ENCODE assay signal across 8 mouse cellular contexts in genomic region chr12:111738754-111739153, GRCm38 (mm10). TPM values are rescaled to one million over a fixed set of nuclear protein-coding genes. Genes with fewer than 3 reads are reported as not detected.
A peak's percentile ranks its signal among the peaks of the same experiment; 100 is the strongest.
DNase-seq lines count a peak whose midpoint lies in the region; ATAC-seq and TF ChIP-seq lines count a peak whose summit lies in the region.
"Had no signal": no experiment of that assay in that cellular context is flagged by ENCODE, and none has a peak within 500 bp of the region (broad histone marks: within the 10 kb centered on the region; RNA-seq: fewer than 3 reads in every experiment).

No protein-coding gene starts in this region.

- no peak overlapping the region for H3K4me3 ChIP-seq in midbrain, embryonic 11.5 days (ENCODE audit: low read depth, low read length)
- H3K4me3 ChIP-seq in midbrain, embryonic 15.5 days, result no peak overlapping the region
- no peak overlapping the region for H3K4me3 ChIP-seq in lung, postnatal 0 days (ENCODE audit: low read depth, low read length)
- H3K4me3 ChIP-seq: limb, embryonic 13.5 days had no signal

- no peak overlapping the region for H3K9ac ChIP-seq in midbrain, embryonic 11.5 days (ENCODE audit: low read length)
- no peak overlapping the region for H3K9ac ChIP-seq in midbrain, embryonic 15.5 days
- no peak overlapping the region for H3K9ac ChIP-seq in lung, postnatal 0 days (replicated peaks; ENCODE audit: low read depth)
- H3K9ac ChIP-seq: limb, embryonic 13.5 days had no signal

- no peaks in the 10 kb centered on the region; the same call in 1 of the 2 replicates for H3K36me3 ChIP-seq in midbrain, embryonic 11.5 days (ENCODE audit: control insufficient read depth, insufficient read depth, low read length)
- no peaks in the 10 kb centered on the region for H3K36me3 ChIP-seq in midbrain, embryonic 15.5 days (replicated peaks)
- no peaks in the 10 kb centered on the region for H3K36me3 ChIP-seq in lung, postnatal 0 days (ENCODE audit: insufficient read depth, low read length)
- H3K36me3 ChIP-seq in splenic B cell, adult 2 months (ENCODE audit: control insufficient read depth, insufficient read depth, low read length, poor library complexity, severe bottlenecking), result no peaks in the 10 kb centered on the region; the same call in 1 of the 2 replicates

- TF ChIP-seq CTCF in lung, postnatal 0 days (IDR thresholded peaks at IDR 0.05), result peak; percentile 79

- H3K27me3 ChIP-seq in midbrain, embryonic 11.5 days (ENCODE audit: control insufficient read depth, insufficient read depth, low read length), result no peaks in the 10 kb centered on the region
- no peaks in the 10 kb centered on the region for H3K27me3 ChIP-seq in midbrain, embryonic 15.5 days (replicated peaks)
- H3K27me3 ChIP-seq in lung, postnatal 0 days (replicated peaks; ENCODE audit: insufficient read depth, low read length), result no peaks in the 10 kb centered on the region
- no peaks in the 10 kb centered on the region for H3K27me3 ChIP-seq in splenic B cell, adult 2 months (ENCODE audit: control insufficient read depth, insufficient read depth, low read length, poor library complexity, severe bottlenecking)
- H3K27me3 ChIP-seq: limb, embryonic 13.5 days had no signal

- ATAC-seq in midbrain, embryonic 11.5 days (ENCODE audit: low FRiP score), result no peak
- ATAC-seq in midbrain, embryonic 15.5 days (replicated peaks), result no peak
- peak; percentile 58; the same call in 1 of the 2 replicates for ATAC-seq in common myeloid progenitor, adult 5-6 weeks (replicated peaks; ENCODE audit: low read depth, poor library complexity, severe bottlenecking)
- ATAC-seq in lung, postnatal 0 days, result peak; percentile 36

- 9% methylated on average over 3 of the region's 3 CpGs for WGBS in midbrain, embryonic 11.5 days
- 12% methylated on average over 3 of the region's 3 CpGs for WGBS in midbrain, embryonic 15.5 days
- 22% methylated on average over 3 of the region's 3 CpGs for WGBS in lung, postnatal 0 days

- H3K27ac ChIP-seq in midbrain, embryonic 11.5 days (ENCODE audit: low read depth, low read length), result no peak overlapping the region
- no peak overlapping the region for H3K27ac ChIP-seq in midbrain, embryonic 15.5 days
- H3K27ac ChIP-seq in lung, postnatal 0 days (ENCODE audit: low read length), result no peak overlapping the region
- H3K27ac ChIP-seq: limb, embryonic 13.5 days had no signal

- H3K9me3 ChIP-seq in midbrain, embryonic 11.5 days (ENCODE audit: control insufficient read depth, low read length), result no peaks in the 10 kb centered on the region
- no peaks in the 10 kb centered on the region for H3K9me3 ChIP-seq in midbrain, embryonic 15.5 days
- H3K9me3 ChIP-seq in lung, postnatal 0 days (ENCODE audit: low read length), result no peaks in the 10 kb centered on the region
- H3K9me3 ChIP-seq: limb, embryonic 13.5 days had no signal

- peak; percentile 89 for DNase-seq in midbrain, embryonic 11.5 days (ENCODE audit: low spot score, missing footprints)
- peak; percentile 59 for DNase-seq in adipocyte (ENCODE audit: low spot score)
- DNase-seq in kidney, adult 8-10 months, result peak; percentile 47 to 82
- DNase-seq in lung, postnatal 0 days (ENCODE audit: low spot score), result peak; percentile 75
- DNase-seq in splenic B cell, adult 2 months (ENCODE audit: low read depth, low spot score), result peak; percentile 79

- no peak for TF ChIP-seq EP300 in lung, postnatal 0 days (IDR thresholded peaks at IDR 0.05)

- no peaks in the 10 kb centered on the region for H3K4me1 ChIP-seq in midbrain, embryonic 11.5 days (ENCODE audit: control insufficient read depth, insufficient read depth, low read length)
- no peaks in the 10 kb centered on the region for H3K4me1 ChIP-seq in midbrain, embryonic 15.5 days
- H3K4me1 ChIP-seq in lung, postnatal 0 days (ENCODE audit: insufficient read depth, low read depth, low read length), result no peaks in the 10 kb centered on the region
- H3K4me1 ChIP-seq: limb, embryonic 13.5 days had no signal

- no peak overlapping the region for H3K4me2 ChIP-seq in midbrain, embryonic 11.5 days
- no peak overlapping the region for H3K4me2 ChIP-seq in midbrain, embryonic 15.5 days
- H3K4me2 ChIP-seq in lung, postnatal 0 days (replicated peaks; ENCODE audit: low read depth, low read length), result no peak overlapping the region
- H3K4me2 ChIP-seq: limb, embryonic 13.5 days had no signal

RNA-seq across cellular contexts. Expression of gene Klc1, which starts 19.9 kb away (rescaled TPM):
- 282 and 288 TPM in 2 replicates for polyA plus RNA-seq in midbrain, embryonic 11.5 days (2014; fragmentation: Nextera tagmentation; extraction: Ambion mirVana)
- polyA plus RNA-seq in midbrain, embryonic 15.5 days (2015; fragmentation: Nextera tagmentation; extraction: Ambion mirVana), result 661 and 666 TPM in 2 replicates
- 39.2 and 98.8 TPM in 2 replicates for total RNA-seq in common myeloid progenitor, adult 5-6 weeks (2017)
- 86.1 and 89.6 TPM in 2 replicates for polyA plus RNA-seq in lung, postnatal 0 days (2015; fragmentation: Nextera tagmentation; extraction: Ambion mirVana)

RNA-seq across cellular contexts. Expression of gene Apopt1, which starts 25.7 kb away (rescaled TPM):
- 50.8 and 54.7 TPM in 2 replicates for polyA plus RNA-seq in midbrain, embryonic 11.5 days (2014; fragmentation: Nextera tagmentation; extraction: Ambion mirVana)
- polyA plus RNA-seq in midbrain, embryonic 15.5 days (2015; fragmentation: Nextera tagmentation; extraction: Ambion mirVana), result 51.9 and 55.3 TPM in 2 replicates
- 41.9 and 56.2 TPM in 2 replicates for total RNA-seq in common myeloid progenitor, adult 5-6 weeks (2017)
- 42.3 and 43.1 TPM in 2 replicates for polyA plus RNA-seq in lung, postnatal 0 days (2015; fragmentation: Nextera tagmentation; extraction: Ambion mirVana)

RNA-seq across cellular contexts. Expression of gene Bag5, which starts 25.7 kb away (rescaled TPM):
- polyA plus RNA-seq in midbrain, embryonic 11.5 days (2014; fragmentation: Nextera tagmentation; extraction: Ambion mirVana), result 62.2 and 64.1 TPM in 2 replicates
- polyA plus RNA-seq in midbrain, embryonic 15.5 days (2015; fragmentation: Nextera tagmentation; extraction: Ambion mirVana), result 71.7 and 73.1 TPM in 2 replicates
- 38.3 and 44.9 TPM in 2 replicates for total RNA-seq in common myeloid progenitor, adult 5-6 weeks (2017)
- 48.9 and 52.5 TPM in 2 replicates for polyA plus RNA-seq in lung, postnatal 0 days (2015; fragmentation: Nextera tagmentation; extraction: Ambion mirVana)

Comparison
In these comparisons a context has a peak if more than half of its experiments do, and no peak if none do; other contexts are left out.
1. ATAC-seq: peak in common myeloid progenitor, adult 5-6 weeks (single experiment) and lung, postnatal 0 days (single experiment); none in midbrain, embryonic 11.5 days (single experiment) and midbrain, embryonic 15.5 days (single experiment).
2. Peak in every context shown above with its lines, with median percentiles within 50 percentile points of each other: DNase-seq.